Mouse (Mus musculus): Measurements from ENCODE around the gene Mid1. TPM values are rescaled to one million over a fixed set of nuclear protein-coding genes. Genes with fewer than 3 reads are reported as not detected.

The Mid1 gene
- polyA plus RNA-seq, 1 experiment: 15.2 TPM

- H3K27me3 ChIP-seq (ENCODE audit: control insufficient read depth, insufficient read depth, insufficient read length): no peaks in the 10 kb centered on the region
- H3K36me3 ChIP-seq (ENCODE audit: control insufficient read depth, insufficient read depth): no peaks in the 10 kb centered on the region
- H3K4me3 ChIP-seq (ENCODE audit: insufficient read depth, poor library complexity, severe bottlenecking): no peak within 1 kb of the TSS
- TF ChIP-seq MAX (IDR thresholded peaks at IDR 0.05): no peak
- no peaks in the 10 kb centered on the region for H3K79me2 ChIP-seq (ENCODE audit: control insufficient read depth, insufficient read depth)
- no peaks in the 10 kb centered on the region for H3K79me3 ChIP-seq (ENCODE audit: low read depth)
- no peak within 1 kb of the TSS for H3ac ChIP-seq (ENCODE audit: control insufficient read depth, insufficient read length, low read depth)
These were observed 94.5 kb downstream of the Mid1 start, which contains the start of gene 4933400A11Rik for GRCm38 (mm10) chrX:169779535-169779934. Gene 4933400A11Rik (minus strand): TSS chrX:169779635.

DNA sequence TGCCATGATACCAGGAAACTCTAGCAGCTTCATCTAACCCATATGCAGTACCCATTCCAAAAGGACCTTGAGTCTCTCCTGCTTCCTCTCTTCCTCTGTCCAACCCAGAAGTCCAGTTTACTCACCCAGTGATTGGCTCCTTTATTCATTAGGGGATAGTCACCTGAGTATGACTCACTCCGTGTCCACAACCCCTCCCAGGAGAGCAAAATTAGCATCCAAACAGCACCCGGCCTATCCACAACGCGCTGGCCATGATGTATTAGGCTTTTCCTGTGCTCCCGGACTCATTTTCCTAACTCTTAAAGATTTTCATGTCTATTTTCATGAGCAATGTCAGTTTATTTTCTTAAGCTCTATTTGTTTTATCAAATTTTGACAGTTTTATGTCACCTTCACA is 104.7 kb downstream of the Mid1 start:
- H3K27me3 ChIP-seq (ENCODE audit: control insufficient read depth, insufficient read depth, insufficient read length): no peaks in the 10 kb centered on the region
- no peaks in the 10 kb centered on the region for H3K36me3 ChIP-seq (ENCODE audit: control insufficient read depth, insufficient read depth)
- TF ChIP-seq CEBPB (IDR thresholded peaks at IDR 0.05; ENCODE audit: low read depth) (no peak), MYOD1 (IDR thresholded peaks at IDR 0.05; ENCODE audit: control insufficient read depth, insufficient read length, low read depth) (no peak), FOSL1 (IDR thresholded peaks at IDR 0.05; ENCODE audit: insufficient read depth, low read length, poor library complexity, severe bottlenecking) (no peak), CTCF (IDR thresholded peaks at IDR 0.05; ENCODE audit: control insufficient read depth, insufficient read depth, insufficient read length) (no peak), USF1 (IDR thresholded peaks at IDR 0.05; ENCODE audit: low read depth) (no peak)
- H3K4me3 ChIP-seq (ENCODE audit: insufficient read depth, poor library complexity, severe bottlenecking): no peak overlapping the region
- no peaks in the 10 kb centered on the region for H3K79me2 ChIP-seq (ENCODE audit: control insufficient read depth, insufficient read depth)
- no peak overlapping the region for H3ac ChIP-seq (ENCODE audit: control insufficient read depth, insufficient read length, low read depth)
- H3K79me3 ChIP-seq (ENCODE audit: low read depth): no peaks in the 10 kb centered on the region

DNA sequence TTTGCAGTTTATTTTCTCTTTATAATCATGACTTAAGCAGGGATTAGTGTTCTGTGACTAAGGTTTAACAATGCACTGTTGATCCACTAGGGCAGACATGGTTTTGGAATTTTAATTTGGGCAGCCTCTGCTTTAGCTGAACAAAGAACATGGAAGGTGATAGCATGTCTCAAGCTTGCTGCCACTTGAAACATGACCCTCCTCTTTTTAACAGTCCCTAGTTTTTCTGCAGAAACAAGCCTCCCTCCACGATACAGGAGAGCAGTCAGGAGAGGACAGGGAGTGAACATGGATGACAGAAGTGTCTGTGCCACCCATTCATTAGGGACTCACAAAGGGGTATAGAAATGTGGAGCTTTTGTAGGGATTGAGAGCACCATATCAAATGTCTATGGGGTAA is 107.9 kb downstream of the Mid1 start:
- Histone ChIP-seq H3K79me2 (ENCODE audit: control insufficient read depth, insufficient read depth) (no peaks in the 10 kb centered on the region), H3K36me3 (ENCODE audit: control insufficient read depth, insufficient read depth) (no peaks in the 10 kb centered on the region), H3K79me3 (ENCODE audit: low read depth) (no peaks in the 10 kb centered on the region), H3K4me3 (ENCODE audit: insufficient read depth, poor library complexity, severe bottlenecking) (no peak overlapping the region), H3K27me3 (ENCODE audit: control insufficient read depth, insufficient read depth, insufficient read length) (no peaks in the 10 kb centered on the region), H3ac (ENCODE audit: control insufficient read depth, insufficient read length, low read depth) (no peak overlapping the region)
- TF ChIP-seq CEBPB (IDR thresholded peaks at IDR 0.05; ENCODE audit: low read depth) (no peak), FOSL1 (IDR thresholded peaks at IDR 0.05; ENCODE audit: insufficient read depth, low read length, poor library complexity, severe bottlenecking) (no peak), MAX (IDR thresholded peaks at IDR 0.05) (no peak), MYOG (IDR thresholded peaks at IDR 0.05; ENCODE audit: control insufficient read depth, extremely low read depth, insufficient read length) (no peak), MYOD1 (IDR thresholded peaks at IDR 0.05; ENCODE audit: control insufficient read depth, insufficient read length, low read depth) (no peak), USF1 (IDR thresholded peaks at IDR 0.05; ENCODE audit: low read depth) (no peak), CTCF (IDR thresholded peaks at IDR 0.05; ENCODE audit: control insufficient read depth, insufficient read depth, insufficient read length) (no peak)

DNA sequence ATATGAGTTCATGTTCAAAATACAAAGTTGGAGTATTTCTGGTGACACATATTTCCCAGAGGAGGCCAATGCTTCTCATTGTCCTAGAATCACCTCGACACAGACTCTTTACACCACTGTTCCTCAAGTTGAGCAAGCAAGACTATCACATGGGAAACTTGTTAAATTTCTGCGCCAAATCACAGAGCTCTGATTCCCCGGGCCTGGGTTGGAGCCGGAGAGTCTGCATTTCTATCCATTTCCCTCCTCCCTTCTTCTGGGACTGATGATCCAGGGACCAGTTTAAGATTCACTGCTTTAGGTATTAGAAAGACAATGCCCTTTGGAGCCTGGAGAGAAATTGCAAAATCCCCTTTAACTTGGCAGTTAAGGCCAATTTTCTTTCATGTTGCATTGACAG is 109.4 kb downstream of the Mid1 start:
- TF ChIP-seq USF1 (IDR thresholded peaks at IDR 0.05; ENCODE audit: low read depth): no peak
- no peak for TF ChIP-seq CEBPB (IDR thresholded peaks at IDR 0.05; ENCODE audit: low read depth)
- no peak for TF ChIP-seq CTCF (IDR thresholded peaks at IDR 0.05; ENCODE audit: control insufficient read depth, insufficient read depth, insufficient read length)
- no peak for TF ChIP-seq MYOD1 (IDR thresholded peaks at IDR 0.05; ENCODE audit: control insufficient read depth, insufficient read length, low read depth)
- no peak for TF ChIP-seq MAX (IDR thresholded peaks at IDR 0.05)
- no peak for TF ChIP-seq FOSL1 (IDR thresholded peaks at IDR 0.05; ENCODE audit: insufficient read depth, low read length, poor library complexity, severe bottlenecking)
- TF ChIP-seq MYOG (IDR thresholded peaks at IDR 0.05; ENCODE audit: control insufficient read depth, extremely low read depth, insufficient read length): no peak
- H3ac ChIP-seq (ENCODE audit: control insufficient read depth, insufficient read length, low read depth): no peak overlapping the region
- no peaks in the 10 kb centered on the region for H3K79me3 ChIP-seq (ENCODE audit: low read depth)
- H3K79me2 ChIP-seq (ENCODE audit: control insufficient read depth, insufficient read depth): no peaks in the 10 kb centered on the region
- no peak overlapping the region for H3K4me3 ChIP-seq (ENCODE audit: insufficient read depth, poor library complexity, severe bottlenecking)
- no peaks in the 10 kb centered on the region for H3K36me3 ChIP-seq (ENCODE audit: control insufficient read depth, insufficient read depth)
- no peaks in the 10 kb centered on the region for H3K27me3 ChIP-seq (ENCODE audit: control insufficient read depth, insufficient read depth, insufficient read length)

DNA sequence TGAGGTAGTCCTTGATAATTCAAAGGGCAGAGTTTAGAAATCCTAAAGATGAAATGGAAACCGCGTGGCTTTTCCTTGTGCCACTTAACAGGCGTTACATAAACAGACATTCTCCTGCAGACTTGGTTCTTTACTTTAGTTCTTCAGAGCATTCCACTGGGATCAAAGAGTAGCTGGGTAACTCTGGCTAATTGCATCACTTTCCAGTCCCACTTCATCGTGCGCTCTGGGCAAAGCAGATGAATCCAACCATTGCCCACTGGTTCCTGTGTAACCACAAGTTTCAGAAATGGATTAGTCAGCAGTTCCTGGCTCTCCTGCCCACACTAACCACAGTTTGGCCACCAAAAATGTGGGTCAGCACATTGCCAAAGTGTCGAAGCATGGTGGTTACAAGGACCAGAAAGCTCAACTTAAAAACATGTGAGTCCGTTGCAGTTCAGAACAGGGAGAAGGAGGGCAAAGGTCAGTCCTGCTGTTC is 109.9 kb downstream of the Mid1 start:
- Histone ChIP-seq H3K4me3 (ENCODE audit: insufficient read depth, poor library complexity, severe bottlenecking) (no peak overlapping the region), H3K79me3 (ENCODE audit: low read depth) (no peaks in the 10 kb centered on the region), H3ac (ENCODE audit: control insufficient read depth, insufficient read length, low read depth) (no peak overlapping the region), H3K27me3 (ENCODE audit: control insufficient read depth, insufficient read depth, insufficient read length) (no peaks in the 10 kb centered on the region), H3K79me2 (ENCODE audit: control insufficient read depth, insufficient read depth) (no peaks in the 10 kb centered on the region), H3K36me3 (ENCODE audit: control insufficient read depth, insufficient read depth) (no peaks in the 10 kb centered on the region)
- TF ChIP-seq MAX (IDR thresholded peaks at IDR 0.05) (peak; percentile 69), CEBPB (IDR thresholded peaks at IDR 0.05; ENCODE audit: low read depth) (peak; percentile 83), MYOD1 (IDR thresholded peaks at IDR 0.05; ENCODE audit: control insufficient read depth, insufficient read length, low read depth) (no peak), MYOG (IDR thresholded peaks at IDR 0.05; ENCODE audit: control insufficient read depth, extremely low read depth, insufficient read length) (no peak)

DNA sequence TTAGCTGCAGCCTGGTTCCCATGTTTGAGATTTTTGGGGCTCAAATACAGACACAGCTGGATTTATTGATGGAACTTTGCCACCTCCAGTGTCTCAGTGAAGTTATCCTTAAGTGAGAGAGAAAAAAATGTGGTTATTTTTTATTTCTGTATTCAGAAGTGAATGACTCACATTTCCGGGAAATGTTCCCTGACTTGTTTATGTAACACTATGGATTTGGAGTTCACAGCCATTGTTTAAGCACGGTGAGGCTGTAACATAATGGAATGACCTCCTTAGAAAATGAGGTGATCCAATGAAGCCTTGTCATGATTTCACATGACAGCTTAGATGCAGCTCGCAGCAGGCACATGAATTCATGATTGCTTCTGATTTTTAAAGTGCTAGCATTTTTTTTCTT is 112.1 kb downstream of the Mid1 start:
- no peaks in the 10 kb centered on the region for H3K27me3 ChIP-seq (ENCODE audit: control insufficient read depth, insufficient read depth, insufficient read length)
- H3K4me3 ChIP-seq (ENCODE audit: insufficient read depth, poor library complexity, severe bottlenecking): no peak overlapping the region
- H3K79me2 ChIP-seq (ENCODE audit: control insufficient read depth, insufficient read depth): no peaks in the 10 kb centered on the region
- TF ChIP-seq CTCF (IDR thresholded peaks at IDR 0.05; ENCODE audit: control insufficient read depth, insufficient read depth, insufficient read length): no peak
- no peak for TF ChIP-seq MYOG (IDR thresholded peaks at IDR 0.05; ENCODE audit: control insufficient read depth, extremely low read depth, insufficient read length)
- no peak for TF ChIP-seq FOSL1 (IDR thresholded peaks at IDR 0.05; ENCODE audit: insufficient read depth, low read length, poor library complexity, severe bottlenecking)
- no peak for TF ChIP-seq MAX (IDR thresholded peaks at IDR 0.05)
- no peak for TF ChIP-seq CEBPB (IDR thresholded peaks at IDR 0.05; ENCODE audit: low read depth)
- TF ChIP-seq MYOD1 (IDR thresholded peaks at IDR 0.05; ENCODE audit: control insufficient read depth, insufficient read length, low read depth): no peak
- no peak for TF ChIP-seq USF1 (IDR thresholded peaks at IDR 0.05; ENCODE audit: low read depth)
- no peak overlapping the region for H3ac ChIP-seq (ENCODE audit: control insufficient read depth, insufficient read length, low read depth)
- no peaks in the 10 kb centered on the region for H3K79me3 ChIP-seq (ENCODE audit: low read depth)
- H3K36me3 ChIP-seq (ENCODE audit: control insufficient read depth, insufficient read depth): no peaks in the 10 kb centered on the region

Data from C2C12 (cell line).